In genomic region chr11:20638841-20639240, GRCm38 (mm10) we compare ENCODE assay signal across 8 mouse cellular contexts.
A peak's percentile ranks its signal among the peaks of the same experiment; 100 is the strongest.
DNase-seq lines count a peak whose midpoint lies in the region; ATAC-seq lines count a peak whose summit lies in the region.
"Had no signal": no experiment of that assay in that cellular context is flagged by ENCODE, and none has a peak within 500 bp of the region (broad histone marks: within the 10 kb centered on the region; RNA-seq: fewer than 3 reads in every experiment).

No protein-coding gene starts in this region.

- 26% methylated on average over 3 of the region's 3 CpGs for WGBS in midbrain, embryonic 14.5 days
- 32% methylated on average over 3 of the region's 3 CpGs for WGBS in midbrain, embryonic 16.5 days
- WGBS in limb, embryonic 11.5 days: 35% methylated on average over 3 of the region's 3 CpGs

- H3K27ac ChIP-seq in midbrain, embryonic 14.5 days (replicated peaks; ENCODE audit: low read depth, low read length): no peak overlapping the region
- no peak overlapping the region for H3K27ac ChIP-seq in midbrain, embryonic 16.5 days (ENCODE audit: low read length)
- no peak overlapping the region for H3K27ac ChIP-seq in limb, embryonic 11.5 days (replicated peaks; ENCODE audit: low read depth, low read length)

- H3K9me3 ChIP-seq in midbrain, embryonic 14.5 days (ENCODE audit: control insufficient read depth, low read length): no peaks in the 10 kb centered on the region
- H3K9me3 ChIP-seq in midbrain, embryonic 16.5 days (replicated peaks; ENCODE audit: control insufficient read depth, low read length, poor library complexity, severe bottlenecking): no peaks in the 10 kb centered on the region
- no peaks in the 10 kb centered on the region for H3K9me3 ChIP-seq in limb, embryonic 11.5 days (ENCODE audit: control insufficient read depth, low read length)
- H3K9me3 ChIP-seq: heart, embryonic 13.5 days had no signal

- no peak overlapping the region for H3K4me2 ChIP-seq in midbrain, embryonic 14.5 days (ENCODE audit: low read length)
- H3K4me2 ChIP-seq in midbrain, embryonic 16.5 days (ENCODE audit: low read length): no peak overlapping the region
- no peak overlapping the region for H3K4me2 ChIP-seq in limb, embryonic 11.5 days (ENCODE audit: low read depth, severe bottlenecking)

- H3K9ac ChIP-seq in midbrain, embryonic 14.5 days (replicated peaks; ENCODE audit: low read length): no peak overlapping the region
- no peak overlapping the region for H3K9ac ChIP-seq in midbrain, embryonic 16.5 days (ENCODE audit: low read depth, low read length)
- H3K9ac ChIP-seq in limb, embryonic 11.5 days (ENCODE audit: low read length): no peak overlapping the region
- H3K9ac ChIP-seq: heart, embryonic 13.5 days had no signal

- no peaks in the 10 kb centered on the region for H3K36me3 ChIP-seq in midbrain, embryonic 14.5 days (ENCODE audit: control insufficient read depth, insufficient read depth, low read length)
- no peaks in the 10 kb centered on the region for H3K36me3 ChIP-seq in midbrain, embryonic 16.5 days (ENCODE audit: control insufficient read depth, insufficient read depth, low read length)
- H3K36me3 ChIP-seq in limb, embryonic 11.5 days (ENCODE audit: control insufficient read depth, insufficient read depth, low read length): no peaks in the 10 kb centered on the region
- H3K36me3 ChIP-seq: heart, embryonic 13.5 days had no signal

- peak; percentile 82 for DNase-seq in midbrain, embryonic 14.5 days
- peak; percentile 78 for DNase-seq in T-cell, adult 2 months (ENCODE audit: low spot score)
- DNase-seq in cerebellum, adult 9-11 months: peak; percentile 69
- peak; percentile 75 for DNase-seq in heart, adult 8-10 months (ENCODE audit: low spot score)
- DNase-seq in limb, embryonic 11.5 days (ENCODE audit: low spot score): peak; percentile 89
- peak; percentile 80 for DNase-seq in retina, postnatal 1 day

- no peaks in the 10 kb centered on the region for H3K27me3 ChIP-seq in midbrain, embryonic 14.5 days (ENCODE audit: control insufficient read depth, insufficient read depth, low read length)
- no peaks in the 10 kb centered on the region for H3K27me3 ChIP-seq in midbrain, embryonic 16.5 days (ENCODE audit: control insufficient read depth, insufficient read depth, low read depth, low read length)
- no peaks in the 10 kb centered on the region for H3K27me3 ChIP-seq in limb, embryonic 11.5 days (ENCODE audit: control insufficient read depth, insufficient read depth, low read length)
- H3K27me3 ChIP-seq: heart, embryonic 13.5 days had no signal

- H3K4me1 ChIP-seq in midbrain, embryonic 14.5 days (ENCODE audit: control insufficient read depth, insufficient read depth, low read length): peaks cover 40% of the 10 kb centered on the region
- peaks cover 19% of the 10 kb centered on the region for H3K4me1 ChIP-seq in midbrain, embryonic 16.5 days (ENCODE audit: control insufficient read depth, insufficient read depth, low read length)
- peaks cover 28% of the 10 kb centered on the region for H3K4me1 ChIP-seq in limb, embryonic 11.5 days (ENCODE audit: control insufficient read depth, insufficient read depth, low read length)

- ATAC-seq in midbrain, embryonic 14.5 days (ENCODE audit: low FRiP score, low TSS enrichment): no peak
- ATAC-seq in midbrain, embryonic 16.5 days: no peak
- no peak for ATAC-seq in limb, embryonic 11.5 days (ENCODE audit: insufficient number of reproducible peaks, low FRiP score, low TSS enrichment, low read depth)

- no peak overlapping the region for H3K4me3 ChIP-seq in midbrain, embryonic 14.5 days (replicated peaks; ENCODE audit: low read depth, low read length)
- no peak overlapping the region for H3K4me3 ChIP-seq in midbrain, embryonic 16.5 days (ENCODE audit: low read depth, low read length)
- no peak overlapping the region for H3K4me3 ChIP-seq in limb, embryonic 11.5 days (ENCODE audit: low read depth, low read length)
